Mouse (Mus musculus) megakaryocyte progenitor cell, adult 5-6 weeks (primary cell): ENCODE results near the gene Vps45. TPM values are rescaled to one million over a fixed set of nuclear protein-coding genes. Genes with fewer than 3 reads are reported as not detected.

Experiments used
- ATAC-seq: replicated peaks from 2 replicates; pipeline ENCODE4 v1.8.0; 2016; ENCODE audit warnings: mild to moderate bottlenecking, moderate TSS enrichment, inconsistent platforms; ENCODE audit not compliant: poor library complexity
- total RNA-seq, 2 experiments: library from RNA; stranded (forward) in 1 of 2; stranded (reverse) in 1 of 2; fragments of 157-497, 149-512 nt in 1 of 2; fragments of 200-1000 nt in 1 of 2; gene quantifications; 2 replicates each; pipeline versions ENCODE4 v1.2.3 to v1.2.4; 2015 to 2017

The Vps45 gene
- total RNA-seq, 2 experiments from 2014 or later, result 10.9 to 28.4 TPM

DNA sequence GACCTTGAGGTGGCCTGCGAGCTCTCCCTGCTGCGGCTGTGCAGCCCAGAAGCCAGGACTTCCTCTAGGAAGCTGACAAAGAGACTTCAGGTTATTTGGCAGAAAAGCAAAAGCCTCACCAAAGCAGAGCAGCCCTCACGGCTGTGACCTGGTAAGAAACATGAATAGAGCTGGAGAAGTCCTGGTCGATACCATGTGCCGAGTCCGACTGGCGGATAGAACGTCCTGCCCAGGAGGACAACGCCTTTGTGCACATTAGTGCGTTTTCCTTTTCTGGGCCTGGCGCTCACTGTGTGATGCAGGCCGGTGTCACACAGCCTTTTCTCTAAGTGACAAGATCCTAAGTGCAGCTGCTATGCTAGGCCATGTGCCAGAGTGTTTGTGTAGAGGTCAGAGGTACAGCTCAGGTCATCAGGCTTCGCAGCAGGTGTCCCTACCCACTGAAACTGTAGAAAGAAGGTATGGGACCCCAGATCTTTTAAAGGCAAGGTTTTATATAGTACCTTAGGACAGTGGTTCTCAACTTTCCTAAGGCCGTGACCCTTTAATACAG, 58.1 kb downstream of the Vps45 start:
- ATAC-seq, result no peak

DNA sequence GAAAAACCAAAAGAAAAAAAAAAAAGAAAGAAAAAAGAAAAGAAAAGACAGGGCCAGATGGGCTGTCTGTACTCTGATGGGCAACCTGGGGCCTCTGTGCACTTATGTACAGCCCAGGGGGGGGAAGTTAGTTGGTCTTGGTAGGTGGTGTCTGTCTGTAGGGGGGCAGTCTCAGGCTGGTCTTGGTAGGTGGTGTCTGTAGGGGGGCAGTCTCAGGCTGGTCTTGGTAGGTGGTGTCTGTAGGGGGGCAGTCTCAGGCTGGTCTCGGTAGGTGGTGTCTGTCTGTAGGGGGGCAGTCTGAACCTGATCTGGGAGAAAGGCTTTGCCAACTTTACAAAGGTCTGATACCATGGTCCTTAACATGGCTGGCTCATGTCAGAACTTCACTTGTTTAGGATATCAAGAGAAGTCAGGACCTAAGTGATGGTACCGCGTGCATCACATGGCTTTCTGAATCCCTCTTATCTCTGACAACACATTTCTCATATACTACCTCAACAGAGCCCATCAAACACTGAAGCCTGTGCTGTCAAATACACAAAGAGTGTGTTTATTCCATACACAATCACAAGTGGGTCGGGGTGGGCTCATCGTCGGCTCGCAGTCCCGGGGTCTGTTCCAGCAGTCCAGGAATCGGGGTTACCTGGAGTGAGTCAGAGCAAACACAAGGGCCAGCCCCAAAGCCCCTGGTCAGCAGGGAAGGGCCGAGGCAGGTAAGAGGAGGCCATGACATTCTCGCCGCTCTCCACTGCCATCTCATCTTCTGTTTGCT, 58.8 kb downstream of the Vps45 start:
- ATAC-seq, result peak; percentile 81

DNA sequence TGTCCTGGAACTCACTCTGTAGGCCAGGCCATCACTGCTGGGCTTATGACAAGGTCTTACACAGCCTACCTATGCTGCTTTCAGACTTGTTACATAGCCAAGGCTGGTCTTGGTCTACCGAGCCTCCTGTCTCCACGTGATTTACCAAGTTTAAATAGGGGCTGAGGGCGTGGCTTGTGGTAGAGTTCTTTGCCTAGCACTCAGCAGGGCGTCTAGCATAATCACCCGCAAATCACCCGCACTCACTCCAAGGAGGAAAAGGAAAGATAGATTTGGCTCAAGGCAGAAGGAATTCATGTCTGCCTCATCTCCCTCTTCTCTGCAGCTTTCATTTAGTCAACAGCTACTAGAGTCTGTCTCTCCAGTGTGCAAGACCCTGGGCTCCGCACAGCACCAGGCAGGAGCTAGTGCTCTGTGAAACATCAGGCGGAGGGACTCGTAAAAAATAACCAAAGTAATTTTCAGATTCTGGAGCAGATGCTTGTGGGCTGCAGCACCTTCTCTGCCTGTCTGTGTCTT, 61.0 kb downstream of the Vps45 start:
- peak; percentile 26 for ATAC-seq

DNA sequence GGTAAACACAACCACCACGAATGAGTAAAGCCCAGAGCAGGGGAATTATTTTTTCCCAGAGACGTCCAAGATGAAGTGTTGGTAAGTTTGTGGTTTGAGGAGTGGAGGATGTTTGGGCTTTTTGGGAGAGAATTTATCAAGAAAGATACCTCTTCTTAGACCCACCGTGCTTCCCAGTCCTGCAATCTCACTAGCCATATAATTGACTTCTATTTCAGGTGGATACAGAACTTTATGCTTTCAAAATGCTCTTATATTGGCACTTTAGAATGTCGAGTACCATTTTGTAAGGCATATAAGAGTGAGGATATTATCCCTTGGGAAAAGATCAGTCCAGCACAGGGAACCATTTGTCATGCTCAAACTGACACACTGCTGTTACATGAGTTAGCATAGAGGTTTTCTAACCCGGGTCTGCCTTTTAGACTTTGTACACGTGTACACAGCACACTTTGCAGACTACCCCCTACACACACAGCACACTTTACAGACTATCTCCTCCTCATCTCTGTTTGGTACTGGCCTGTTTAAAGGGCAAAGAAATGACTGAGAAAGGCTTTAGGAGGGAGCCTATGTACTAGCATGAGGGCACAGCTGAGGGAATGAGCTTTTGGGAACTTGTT, 61.7 kb downstream of the Vps45 start:
- ATAC-seq, result no peak

DNA sequence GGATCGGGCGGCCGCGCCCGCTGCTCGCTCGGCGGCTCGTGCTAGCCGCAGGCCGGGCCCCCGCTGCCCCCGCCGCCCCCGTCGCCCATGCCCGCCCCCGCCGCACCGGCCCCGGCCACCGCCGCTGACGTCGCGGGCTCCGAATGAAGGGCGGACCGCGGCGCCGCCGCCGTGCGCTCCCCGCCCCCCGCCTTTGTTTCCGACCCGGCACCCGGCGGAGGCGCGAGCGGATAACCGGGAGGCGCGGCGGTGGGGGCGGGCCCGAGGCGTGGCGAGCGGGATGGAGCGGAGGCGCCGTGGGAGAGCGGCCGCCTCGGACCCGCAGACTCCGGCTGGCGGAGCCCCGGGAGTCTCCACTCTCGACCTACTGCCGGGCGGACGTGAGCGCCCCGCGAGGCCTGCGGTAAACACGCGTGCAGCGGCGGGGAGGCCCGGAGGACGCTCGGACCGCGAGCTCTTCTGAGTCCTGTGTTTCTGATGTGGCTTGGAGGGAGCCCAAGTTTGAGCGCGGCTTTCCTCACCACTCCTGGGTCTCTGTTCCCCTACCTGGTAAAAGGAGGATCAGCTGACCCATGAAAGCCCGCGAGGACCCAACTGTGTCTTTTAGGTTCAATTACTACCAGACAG, 62.4 kb downstream of the Vps45 start, which contains the start of gene Plekho1:
Gene Plekho1, minus strand, starts transcription at position 200 of the 627 bp plus-strand sequence.
- ATAC-seq, result 0 out of 2 replicates have a peak, but pooled peaks have one; percentile 3

DNA sequence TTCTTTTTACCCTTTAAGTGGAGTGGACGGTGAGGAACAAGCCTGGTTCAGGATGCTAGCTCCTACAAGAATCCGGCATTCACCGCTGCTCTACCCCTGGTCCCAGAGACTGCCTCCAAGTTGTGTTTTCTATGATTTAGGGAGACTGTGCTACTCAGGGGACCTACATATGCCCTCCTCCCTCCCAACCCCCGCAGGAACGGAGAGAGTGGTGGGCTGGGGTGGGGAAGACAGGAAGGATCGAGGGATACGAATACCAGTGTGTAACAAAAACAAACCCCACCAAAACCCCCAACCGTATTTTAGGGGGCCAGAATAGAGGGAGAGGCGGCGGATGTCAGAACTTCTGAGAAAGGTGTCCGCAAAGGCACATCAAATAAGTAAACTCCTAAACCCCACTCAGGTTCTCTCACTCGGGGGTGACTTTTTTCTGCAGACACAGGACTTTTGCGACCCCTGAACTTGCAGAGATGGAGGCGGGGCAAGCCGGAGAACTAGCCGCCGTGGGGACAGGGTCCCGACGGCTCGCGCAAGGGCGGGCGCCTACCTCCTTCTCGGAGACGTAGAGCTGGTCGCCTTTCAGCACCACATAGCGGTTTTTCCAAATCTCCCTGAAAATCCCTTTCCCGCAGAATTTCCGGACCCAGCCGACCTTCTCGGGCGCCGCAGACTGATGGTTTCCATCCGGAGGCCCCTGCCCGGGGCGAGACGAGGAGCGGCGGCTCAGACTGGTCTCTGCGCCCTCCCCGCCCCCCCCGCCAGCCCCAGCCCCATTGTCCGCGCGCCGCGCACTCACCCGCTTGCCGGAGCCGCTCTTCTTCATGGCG, 63.1 kb downstream of the Vps45 start:
- no peak for ATAC-seq

DNA sequence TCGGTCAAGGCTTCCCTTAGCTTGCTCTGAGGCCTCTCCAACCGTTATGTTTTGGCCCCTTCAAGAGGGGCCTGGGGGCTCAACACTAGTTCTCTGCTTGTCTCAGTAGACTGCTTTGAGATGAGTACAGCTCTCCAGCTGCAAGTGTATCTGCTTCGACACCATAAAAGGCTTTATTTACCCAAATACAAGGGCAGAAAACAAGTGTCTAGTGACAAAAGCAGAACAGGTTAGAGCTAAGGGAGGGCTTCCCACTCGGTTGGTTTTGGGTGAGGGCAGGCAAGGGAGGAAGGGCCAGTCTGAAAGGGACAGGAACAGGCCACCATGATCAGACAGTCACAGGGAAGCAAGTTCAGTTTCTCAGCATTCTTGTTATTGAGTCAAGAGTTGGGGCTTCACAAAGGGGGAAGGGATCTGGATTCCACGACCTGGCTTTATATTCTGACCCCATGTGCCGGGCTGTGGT, 63.9 kb downstream of the Vps45 start:
- 0 out of 2 replicates have a peak, but pooled peaks have one; percentile 10 for ATAC-seq

DNA sequence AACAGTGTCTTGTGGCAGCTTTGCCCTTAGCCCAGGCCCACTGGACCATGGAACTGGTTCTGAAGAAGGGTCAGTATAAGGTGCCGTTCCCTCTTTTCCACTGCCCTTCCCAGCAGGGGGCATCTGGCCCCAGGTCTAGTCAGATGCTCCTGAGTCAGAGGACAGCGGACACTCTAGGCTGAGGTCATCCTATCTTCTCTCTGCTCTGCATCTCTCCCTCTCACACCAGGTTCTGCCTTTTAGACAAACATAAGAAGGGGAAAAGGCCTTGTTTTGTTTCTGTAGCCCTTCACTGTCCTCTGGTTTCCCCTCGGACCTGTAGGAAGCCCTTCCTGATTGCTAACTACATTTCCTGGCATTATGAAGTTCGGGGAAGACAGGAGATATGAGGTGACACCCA, 64.4 kb downstream of the Vps45 start:
- no peak for ATAC-seq

DNA sequence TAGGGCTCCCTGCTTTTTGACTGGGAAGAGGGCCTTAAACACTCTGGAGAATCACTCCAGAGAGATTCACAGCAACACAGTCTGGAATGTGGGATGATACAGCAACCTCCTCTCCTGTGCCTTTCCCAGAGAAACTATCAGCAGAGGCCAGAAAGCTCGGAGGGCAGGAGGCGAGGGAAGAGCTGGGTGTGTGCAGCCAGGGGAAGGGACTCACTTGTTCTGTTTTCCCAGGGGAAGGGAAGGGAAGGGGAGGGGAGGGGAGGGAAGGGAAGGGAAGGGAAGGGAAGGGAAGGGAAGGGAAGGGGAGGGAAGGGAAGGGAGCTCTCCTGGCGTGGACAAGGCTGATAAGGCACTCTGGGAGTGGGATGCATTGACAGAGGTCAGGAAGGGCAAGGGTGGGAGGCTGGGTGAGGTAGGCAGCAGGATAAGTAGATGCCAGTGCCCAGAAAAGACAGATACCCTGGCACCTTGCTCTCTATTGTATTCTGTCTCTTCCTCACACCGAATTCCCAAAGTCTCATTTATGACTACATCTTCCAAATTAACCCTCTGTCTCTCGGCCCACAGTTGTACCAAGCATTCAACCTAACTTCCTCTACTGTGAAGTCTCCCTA, 65.2 kb downstream of the Vps45 start:
- ATAC-seq, result no peak

DNA sequence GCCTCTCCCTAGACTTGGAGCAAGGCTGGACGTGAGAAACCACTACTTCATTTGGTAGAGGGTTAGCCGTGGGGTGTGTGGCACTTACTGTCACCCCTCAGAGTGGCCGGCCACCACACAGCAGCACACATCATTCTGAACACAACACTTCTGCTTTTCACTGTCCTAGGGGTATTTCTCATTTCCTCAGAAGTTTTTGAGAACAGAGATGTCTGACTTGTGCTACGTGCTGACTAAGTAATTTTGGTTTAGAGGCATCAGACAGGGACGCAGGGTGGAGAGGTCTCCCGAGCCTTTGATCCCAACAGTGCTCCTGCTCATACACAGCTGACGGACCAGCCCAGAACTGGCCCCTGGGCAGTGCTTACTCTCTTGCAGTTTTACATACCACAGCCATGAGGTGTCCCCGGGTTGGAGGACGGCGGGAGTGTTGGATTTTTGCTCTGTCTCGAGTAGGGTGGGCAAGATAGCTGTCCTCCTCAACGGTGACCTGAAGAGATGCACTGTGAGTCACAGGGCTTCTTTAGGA, 67.8 kb downstream of the Vps45 start:
- ATAC-seq, result peak; percentile 54

DNA sequence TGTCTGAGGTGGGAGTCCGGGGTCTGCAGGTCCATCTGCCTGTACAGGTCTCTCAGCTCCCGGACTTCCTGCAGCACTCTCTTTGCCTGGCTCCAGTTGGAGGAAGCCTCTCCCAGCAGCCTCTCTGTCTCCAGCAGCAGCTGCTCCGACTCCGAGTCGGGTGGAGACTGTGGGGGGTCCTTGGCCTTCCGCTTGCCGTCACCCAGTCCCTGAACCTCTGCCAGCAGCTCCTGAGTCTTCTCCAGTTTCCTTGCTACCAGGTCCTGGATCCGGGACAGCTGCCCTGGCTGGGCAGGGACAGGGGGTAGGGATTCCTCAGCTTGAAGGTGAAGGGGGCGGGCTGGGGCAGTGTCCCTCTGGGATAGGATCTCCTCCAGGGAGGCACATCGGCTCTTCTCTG, 69.3 kb downstream of the Vps45 start:
- ATAC-seq, result no peak

DNA sequence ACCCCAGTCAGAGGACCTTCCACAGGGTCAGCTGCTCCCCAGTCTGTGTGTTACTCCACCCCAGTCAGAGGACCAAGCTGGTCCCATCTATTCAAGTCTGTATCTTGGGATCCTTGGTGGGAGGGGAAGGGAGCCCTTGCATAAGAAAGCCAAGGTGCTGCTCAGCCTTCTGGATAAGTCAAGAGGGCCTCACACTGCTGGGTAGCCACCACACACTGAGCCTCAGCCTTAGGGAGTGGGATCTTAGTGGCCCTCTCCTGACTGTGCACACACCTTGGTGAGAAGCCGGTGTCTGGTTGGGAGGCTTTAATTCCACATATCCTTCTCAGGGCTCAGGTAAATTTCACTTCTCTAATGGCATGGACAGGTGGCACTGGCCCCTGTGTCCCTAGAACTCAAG, 70.1 kb downstream of the Vps45 start:
- ATAC-seq, result no peak

DNA sequence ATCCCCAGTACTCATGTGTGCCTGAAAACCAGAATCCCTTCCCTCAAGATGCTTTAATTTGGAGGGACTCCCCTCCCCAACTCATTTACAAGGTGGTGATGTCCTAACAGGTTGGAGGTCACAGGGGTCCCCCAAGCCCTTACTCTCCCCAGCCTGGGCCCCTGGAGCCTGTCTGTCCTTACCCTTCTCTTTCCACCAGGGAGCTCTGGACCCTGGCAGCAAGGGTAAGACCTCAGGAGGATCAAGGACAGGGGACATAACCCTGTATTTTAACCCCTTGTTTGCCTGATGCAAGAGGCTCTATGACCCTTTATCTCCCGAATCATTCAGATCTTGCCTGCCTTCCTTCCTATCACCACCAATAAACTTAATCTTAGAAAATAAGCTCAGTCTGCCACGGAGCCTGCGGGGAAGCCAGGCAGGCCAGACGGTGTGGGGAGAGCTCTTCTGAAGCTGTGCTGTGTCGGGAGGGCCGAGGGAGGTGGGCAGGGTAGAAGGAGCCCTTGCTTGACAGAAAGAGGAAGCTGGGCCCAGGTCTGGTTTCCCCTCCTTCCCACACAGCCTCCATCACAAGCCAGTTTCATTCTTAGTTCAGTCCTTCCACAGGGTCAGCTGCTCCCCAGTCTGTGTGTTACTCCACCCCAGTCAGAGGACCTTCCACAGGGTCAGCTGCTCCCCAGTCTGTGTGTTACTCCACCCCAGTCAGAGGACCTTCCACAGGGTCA, 70.7 kb downstream of the Vps45 start:
- ATAC-seq, result peak; percentile 68

DNA sequence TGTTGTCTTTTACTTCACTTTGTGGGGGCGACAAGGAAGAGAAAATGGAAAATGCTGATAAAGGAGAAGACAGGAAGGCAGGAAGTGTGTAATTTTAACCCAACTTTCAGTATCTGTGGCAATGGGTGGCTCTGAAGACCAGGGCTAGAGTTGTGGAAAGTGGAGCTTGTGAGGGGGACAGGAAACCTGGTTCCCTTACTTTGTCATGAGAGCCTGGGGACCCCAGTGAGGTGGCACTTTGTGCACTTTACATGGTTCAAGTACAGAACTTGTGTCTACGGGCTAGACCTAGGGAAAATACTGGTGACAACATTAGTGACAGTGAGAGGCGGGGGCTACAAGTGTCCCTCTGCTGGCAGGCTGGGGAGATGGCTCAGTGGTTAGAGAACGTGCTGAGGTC, 71.3 kb downstream of the Vps45 start:
- ATAC-seq, result no peak

DNA sequence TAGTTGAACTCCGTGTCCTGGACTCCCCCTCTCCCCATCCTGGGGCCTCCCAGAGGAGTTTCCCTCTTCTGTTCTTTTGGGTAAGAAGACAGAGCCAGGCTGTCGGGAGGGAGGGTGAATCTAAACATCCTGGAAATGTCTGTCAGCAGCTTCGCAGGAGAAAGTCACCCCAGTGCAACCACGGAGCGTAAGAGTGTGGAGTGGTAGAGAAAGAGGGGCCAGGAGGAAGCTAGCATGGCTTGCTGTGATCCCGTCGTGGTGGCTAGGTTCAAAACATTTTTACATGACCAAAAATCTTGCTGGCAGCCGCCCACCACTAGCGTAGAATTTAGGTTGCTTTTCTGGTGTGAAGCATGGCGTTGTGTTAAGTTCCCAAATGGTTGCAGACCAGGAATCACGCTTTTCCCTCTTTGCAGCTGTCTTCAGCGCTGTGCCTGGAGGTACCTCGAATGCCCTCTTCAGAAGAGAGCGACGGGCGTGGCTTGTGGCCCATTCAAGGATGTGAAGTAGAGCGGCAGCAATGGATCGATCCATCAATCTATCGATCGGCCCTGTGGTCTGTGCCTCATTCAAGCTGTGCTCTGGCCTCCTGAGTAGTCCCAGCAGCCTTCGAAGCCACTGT, 72.2 kb downstream of the Vps45 start:
- peak; percentile 43 for ATAC-seq

DNA sequence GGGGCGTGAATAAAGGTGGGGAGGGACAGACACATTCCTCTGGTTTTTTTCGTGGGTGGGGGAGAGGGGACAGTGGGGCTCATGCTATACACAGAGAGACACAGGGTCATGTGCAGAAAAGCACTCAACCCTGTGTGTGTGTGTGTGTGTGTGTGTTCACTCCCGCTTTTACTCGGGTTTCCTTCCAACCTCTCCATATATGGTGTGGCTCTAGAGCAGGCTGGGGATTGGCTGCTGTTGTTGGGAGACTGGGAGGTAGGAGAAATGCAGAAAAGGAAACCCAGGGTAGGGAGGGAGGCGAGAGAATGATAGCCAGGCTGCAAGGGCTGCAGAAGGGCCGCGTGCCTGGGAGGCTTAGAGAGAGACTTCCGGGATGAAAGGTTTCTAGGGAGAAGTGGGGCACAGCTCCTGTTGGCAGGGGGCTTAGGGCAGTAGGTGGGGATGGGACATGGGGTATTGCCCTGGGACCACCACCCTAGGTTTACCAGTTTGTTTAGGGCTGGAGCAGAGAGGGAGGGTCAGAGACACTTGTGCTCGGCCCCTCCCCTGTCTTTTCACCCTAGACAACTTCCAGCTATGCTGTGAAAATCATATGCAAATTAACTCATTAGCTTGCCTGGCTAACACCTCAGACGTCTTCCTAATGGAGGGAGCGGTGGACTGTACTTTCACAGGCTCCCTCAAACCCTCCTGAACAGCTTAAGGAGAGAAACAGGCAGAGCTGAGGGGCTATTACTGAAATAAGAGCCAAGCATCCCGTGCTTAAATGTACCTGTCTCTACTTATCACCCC, 72.9 kb downstream of the Vps45 start:
- peak; percentile 42 for ATAC-seq

DNA sequence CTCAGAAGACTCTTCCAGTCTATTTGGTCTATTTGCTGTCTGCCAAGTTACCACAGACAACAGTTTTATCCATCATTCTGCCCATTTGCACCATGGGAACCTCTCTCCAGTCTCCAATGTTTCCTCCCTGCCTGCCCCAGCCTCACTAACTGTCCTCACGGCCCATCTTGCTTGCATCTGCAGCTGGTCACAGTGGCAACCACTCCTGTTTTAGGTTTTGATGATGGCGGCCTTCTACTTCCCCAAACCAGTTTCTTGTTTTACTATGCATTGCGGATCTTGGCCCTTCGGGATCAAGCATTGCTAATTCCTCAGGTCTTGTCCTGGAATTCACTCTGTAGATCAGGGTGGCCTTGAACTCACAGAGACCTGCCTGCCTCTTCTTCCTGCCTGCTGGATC, 76.1 kb downstream of the Vps45 start:
- no peak for ATAC-seq
